Mouse (Mus musculus) small intestine, adult 2 months (tissue): Measurements from ENCODE around the gene Commd1. TPM values are rescaled to one million over a fixed set of nuclear protein-coding genes. Genes with fewer than 3 reads are reported as not detected.
A peak's percentile ranks its signal among the peaks of the same experiment; 100 is the strongest.

Experiments used
- H3K27ac ChIP-seq: fragments of 200-500 bp; 2 replicates; pipeline ENCODE4 v1.5.1; 2012; ENCODE audit warnings: low read depth, low read length, control low read depth, inconsistent platforms; ENCODE audit not compliant: insufficient read depth
- H3K27me3 ChIP-seq: fragments of 200-500 bp; 2 replicates; pipeline ENCODE4 v1.6.1; 2012; ENCODE audit warnings: mild to moderate bottlenecking, moderate library complexity, low read length, inconsistent platforms; ENCODE audit not compliant: control insufficient read depth, insufficient read depth
- H3K36me3 ChIP-seq: fragments of 200-500 bp; 2 replicates; pipeline ENCODE4 v1.6.1; 2012; ENCODE audit warnings: mild to moderate bottlenecking, low read length, control low read depth, inconsistent platforms; ENCODE audit not compliant: control insufficient read depth, insufficient read depth
- H3K4me1 ChIP-seq: fragments of 200-500 bp; 2 replicates; pipeline ENCODE4 v1.6.1; 2012; ENCODE audit warnings: low read length, inconsistent platforms, mixed read lengths; ENCODE audit not compliant: control insufficient read depth, insufficient read depth, insufficient read length
- H3K4me3 ChIP-seq: fragments of 200-500 bp; 2 replicates; pipeline ENCODE4 v1.5.1; 2012; ENCODE audit warnings: low read depth, mild to moderate bottlenecking, control low read depth, inconsistent platforms, low read length, moderate library complexity
- CTCF ChIP-seq: fragments of 200-500 bp; IDR thresholded peaks from 2 replicates; pipeline ENCODE4 v1.5.1; 2012; ENCODE audit warnings: low read depth, mild to moderate bottlenecking, control low read depth, inconsistent platforms, low read length, moderate library complexity, mixed read lengths; ENCODE audit not compliant: insufficient replicate concordance, insufficient read length; ENCODE audit errors: extremely low read depth
- POLR2A ChIP-seq: fragments of 200-500 bp; IDR thresholded peaks from 2 replicates; pipeline ENCODE4 v1.6.1; 2012; ENCODE audit warnings: low read depth, mild to moderate bottlenecking, control low read depth, inconsistent platforms, low read length, moderate library complexity
- WGBS: fragments of 180-500 bp; shearing (Covaris S2); methylation state at CpG from one replicate; pipeline ENCODE4 v1.1.7; 2018; 5-methylcytosine and 5-hydroxymethylcytosine counted together
- polyA plus RNA-seq: library from polyadenylated mRNA; depleted of rRNA; stranded (reverse); fragments of >200 nt; gene quantifications from 2 replicates; pipeline ENCODE4 v1.2.3, GENCODE M21; 2012

Commd1 gene
- polyA plus RNA-seq, 1 experiment = 5.2 TPM

DNA sequence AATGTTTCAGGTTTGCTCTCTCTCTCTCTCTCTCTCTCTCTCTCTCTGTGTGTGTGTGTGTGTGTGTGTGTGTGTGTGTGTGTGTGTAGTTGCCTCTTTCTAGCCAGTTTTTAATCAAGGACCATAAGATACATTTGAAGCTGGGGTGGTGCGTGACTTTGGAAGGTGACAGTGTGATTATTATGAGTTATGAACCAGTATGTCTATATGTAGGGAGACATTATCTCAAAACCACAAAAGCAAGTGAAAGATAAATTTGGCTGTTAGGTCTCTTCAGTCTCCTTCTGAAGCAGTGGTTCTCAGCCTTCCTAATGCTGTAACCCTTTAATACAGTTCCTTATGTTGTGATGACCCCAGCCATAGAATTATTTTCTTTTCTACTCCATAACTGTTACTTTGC lies 96.8 kb downstream of the Commd1 start:
- no peak overlapping the region for H3K4me3 ChIP-seq
- 100% methylated on average over 1 of the region's 1 CpGs for WGBS
- H3K4me1 ChIP-seq = peaks cover 14% of the 10 kb centered on the region; the same call in 1 of the 2 replicates
- no peak overlapping the region for H3K27ac ChIP-seq
- no peaks in the 10 kb centered on the region for H3K27me3 ChIP-seq
- no peaks in the 10 kb centered on the region for H3K36me3 ChIP-seq
- TF ChIP-seq POLR2A (no peak), CTCF (no peak)

GRCm38 (mm10) chr11:22883676-22884075 lies 98.5 kb downstream of the Commd1 start:
- H3K27me3 ChIP-seq = no peaks in the 10 kb centered on the region
- no peaks in the 10 kb centered on the region for H3K36me3 ChIP-seq
- TF ChIP-seq POLR2A (no peak), CTCF (no peak)
- WGBS = 28% methylated on average over 2 of the region's 2 CpGs
- no peak overlapping the region for H3K4me3 ChIP-seq
- peaks cover 14% of the 10 kb centered on the region; the same call in 1 of the 2 replicates for H3K4me1 ChIP-seq
- H3K27ac ChIP-seq = peak overlapping the region; percentile 77

DNA sequence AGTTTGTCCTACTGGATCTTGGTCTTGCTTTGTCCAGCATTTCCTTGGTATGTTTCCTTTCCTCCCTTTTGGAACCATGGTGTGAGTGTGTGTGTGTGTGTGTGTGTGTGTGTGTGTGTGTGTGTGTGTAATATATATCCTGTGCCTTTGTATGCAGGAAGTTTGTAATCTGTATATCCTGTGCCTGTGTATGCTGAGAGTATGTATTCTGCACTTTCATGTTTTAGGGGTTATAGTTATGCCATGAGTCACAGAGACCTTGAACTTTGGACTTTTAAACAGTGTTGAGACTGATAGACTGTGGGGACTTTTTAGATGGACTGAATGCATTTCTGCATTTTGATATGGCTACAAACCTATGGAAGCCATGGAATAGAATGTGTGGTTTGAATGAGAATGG lies 99.3 kb downstream of the Commd1 start:
- no peak overlapping the region for H3K4me3 ChIP-seq
- no peak for TF ChIP-seq POLR2A
- no peak for TF ChIP-seq CTCF
- no peaks in the 10 kb centered on the region for H3K27me3 ChIP-seq
- peaks cover 14% of the 10 kb centered on the region; the same call in 1 of the 2 replicates for H3K4me1 ChIP-seq
- H3K27ac ChIP-seq = peak overlapping the region; percentile 77
- H3K36me3 ChIP-seq = no peaks in the 10 kb centered on the region

- no peaks in the 10 kb centered on the region for H3K36me3 ChIP-seq
- peaks cover 14% of the 10 kb centered on the region; the same call in 1 of the 2 replicates for H3K4me1 ChIP-seq
- 46% methylated on average over 3 of the region's 3 CpGs for WGBS
- no peaks in the 10 kb centered on the region for H3K27me3 ChIP-seq
- H3K27ac ChIP-seq = no peak overlapping the region
- TF ChIP-seq CTCF (no peak), POLR2A (no peak)
- no peak overlapping the region for H3K4me3 ChIP-seq
These were observed 101.6 kb downstream of the Commd1 start for GRCm38 (mm10) chr11:22880383-22881172.

GRCm38 (mm10) chr11:22879645-22880044 lies 102.5 kb downstream of the Commd1 start:
- Histone ChIP-seq H3K27ac (no peak overlapping the region), H3K4me1 (peaks cover 14% of the 10 kb centered on the region; the same call in 1 of the 2 replicates), H3K36me3 (no peaks in the 10 kb centered on the region), H3K27me3 (no peaks in the 10 kb centered on the region), H3K4me3 (no peak overlapping the region)
- TF ChIP-seq POLR2A = no peak
- no peak for TF ChIP-seq CTCF
- WGBS = 81% methylated on average over 4 of the region's 4 CpGs

GRCm38 (mm10) chr11:22876680-22877330 lies 105.4 kb downstream of the Commd1 start:
- Histone ChIP-seq H3K4me1 (peaks cover 9% of the 10 kb centered on the region; the same call in 1 of the 2 replicates), H3K4me3 (no peak overlapping the region), H3K27me3 (no peaks in the 10 kb centered on the region), H3K27ac (no peak overlapping the region), H3K36me3 (no peaks in the 10 kb centered on the region)
- TF ChIP-seq CTCF = no peak
- no peak for TF ChIP-seq POLR2A
- WGBS = 81% methylated on average over 3 of the region's 3 CpGs

DNA sequence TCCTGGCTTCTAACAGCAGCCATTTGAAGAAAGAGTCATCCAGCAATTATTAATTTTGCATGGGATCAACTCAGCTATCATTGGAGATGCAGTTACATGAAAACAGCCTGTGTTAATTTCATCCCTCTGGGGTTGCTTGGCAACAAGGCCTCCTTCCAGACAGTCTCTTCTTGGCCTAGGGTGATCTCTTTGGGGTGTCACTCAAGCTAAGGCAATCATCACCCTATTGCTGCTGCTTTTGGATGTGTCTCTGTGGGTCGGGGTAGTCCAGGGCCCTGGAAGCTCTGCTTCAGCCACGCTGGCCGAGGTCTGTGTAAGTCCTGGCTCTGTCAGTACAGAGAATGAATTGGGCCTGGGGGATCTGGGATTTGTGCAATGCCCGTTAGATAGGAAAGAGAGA lies 106.9 kb downstream of the Commd1 start:
- H3K27ac ChIP-seq = no peak overlapping the region
- 88% methylated on average over 4 of the region's 4 CpGs for WGBS
- H3K36me3 ChIP-seq = no peaks in the 10 kb centered on the region
- no peak for TF ChIP-seq POLR2A
- no peak for TF ChIP-seq CTCF
- no peak overlapping the region for H3K4me3 ChIP-seq
- no peaks in the 10 kb centered on the region for H3K27me3 ChIP-seq
- peaks cover 5% of the 10 kb centered on the region; the same call in 1 of the 2 replicates for H3K4me1 ChIP-seq

- Histone ChIP-seq H3K36me3 (no peaks in the 10 kb centered on the region), H3K4me1 (peaks cover 5% of the 10 kb centered on the region; the same call in 1 of the 2 replicates), H3K4me3 (no peak overlapping the region), H3K27me3 (no peaks in the 10 kb centered on the region), H3K27ac (no peak overlapping the region)
- 92% methylated on average over 6 of the region's 6 CpGs for WGBS
- no peak for TF ChIP-seq CTCF
- no peak for TF ChIP-seq POLR2A
These were observed 107.4 kb downstream of the Commd1 start for GRCm38 (mm10) chr11:22874747-22875146.
